Mouse (Mus musculus) c-Kit-positive CD71-positive TER-119-negative erythroid progenitor cells, embryonic 14.5 days (primary cell): ENCODE measurements around the gene Map2.

Source experiments
- DNase-seq: peaks from one replicate; pipeline ENCODE4 v3.0.0-alpha.2; 2013; ENCODE audit warnings: low read depth

Map2 gene

DNA sequence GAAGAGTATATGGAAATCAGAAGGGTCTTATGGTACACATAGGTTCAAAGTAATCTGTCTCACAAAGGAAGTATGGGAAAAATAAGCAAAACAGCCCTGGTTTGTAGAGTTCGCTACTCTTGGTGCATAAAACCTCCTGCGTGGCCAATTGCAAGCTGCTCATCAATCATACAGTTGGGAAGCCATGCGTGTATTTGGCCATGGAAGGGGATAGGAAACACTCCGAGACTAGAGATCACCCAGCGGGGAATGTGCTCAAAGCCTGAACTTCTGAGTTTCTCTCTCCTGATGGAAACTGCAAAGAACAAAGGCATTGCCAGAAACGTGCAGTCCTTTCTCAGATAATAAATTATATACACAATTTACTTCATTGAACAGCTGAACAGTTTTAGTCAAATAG, 124.3 kb downstream of the Map2 start:
- DNase-seq: no peak

DNA sequence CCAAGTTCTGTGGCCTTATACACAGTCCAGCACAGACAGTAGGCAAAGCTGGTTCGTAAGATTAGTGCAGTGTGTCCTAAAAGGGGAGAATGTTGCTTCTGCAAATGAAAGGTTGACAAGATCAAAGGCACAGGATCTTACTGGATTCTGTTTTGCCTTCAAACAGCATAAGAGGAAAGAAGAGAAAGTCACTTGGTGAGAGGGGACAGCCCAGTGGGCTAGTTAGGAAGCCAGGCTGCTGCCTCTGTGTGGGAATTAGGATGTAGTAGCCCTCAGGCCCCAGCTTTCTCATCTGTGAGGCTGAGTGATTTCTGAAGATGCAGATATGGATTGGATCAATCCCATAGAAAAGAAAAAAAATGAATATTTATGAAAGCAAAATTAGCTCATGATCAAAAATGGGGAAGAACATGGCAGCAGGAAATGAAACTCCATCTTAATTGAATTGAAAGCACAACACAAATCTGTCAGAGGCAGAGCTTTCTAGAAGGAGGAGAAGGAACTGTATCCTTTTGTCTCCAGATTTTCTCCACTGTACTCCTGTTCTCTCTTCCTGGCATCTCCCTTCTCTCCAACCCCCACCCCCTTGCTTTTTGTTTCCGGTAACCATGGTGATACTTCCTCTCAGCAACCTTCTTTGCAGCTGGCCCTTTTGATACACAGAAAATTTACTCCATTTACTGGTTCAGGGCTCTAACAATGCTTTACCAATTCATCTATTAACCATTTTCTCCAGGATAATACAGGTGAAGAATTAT, 145.5 kb downstream of the Map2 start:
- DNase-seq: no peak

DNA sequence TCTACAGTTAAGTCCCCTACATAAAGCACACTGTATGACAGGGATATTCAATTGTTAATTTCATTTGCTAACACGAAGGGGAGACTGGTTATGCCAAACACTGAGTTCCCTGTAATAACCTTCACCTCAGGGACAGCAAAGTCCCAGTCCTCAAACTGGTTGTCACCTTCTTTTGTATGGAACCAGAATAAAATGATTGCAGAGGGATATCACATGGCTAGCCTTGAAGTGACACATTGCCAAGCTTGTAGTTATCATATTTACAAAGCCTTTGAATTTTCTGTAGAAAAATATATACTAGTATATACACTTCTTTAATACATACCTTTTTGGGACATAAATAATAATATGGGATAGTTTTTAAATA, 146.0 kb downstream of the Map2 start:
- DNase-seq: no peak

GRCm38 (mm10) chr1:66321631-66322142, 146.6 kb downstream of the Map2 start:
- DNase-seq: no peak

- DNase-seq: no peak
Measured at GRCm38 (mm10) chr1:66323461-66323860, 148.4 kb downstream of the Map2 start.

GRCm38 (mm10) chr1:66324951-66325350, 149.9 kb downstream of the Map2 start:
- DNase-seq: no peak

GRCm38 (mm10) chr1:66328996-66329395, 153.9 kb downstream of the Map2 start:
- DNase-seq: no peak

- no peak for DNase-seq
Measured at GRCm38 (mm10) chr1:66329534-66329933, 154.5 kb downstream of the Map2 start.

DNA sequence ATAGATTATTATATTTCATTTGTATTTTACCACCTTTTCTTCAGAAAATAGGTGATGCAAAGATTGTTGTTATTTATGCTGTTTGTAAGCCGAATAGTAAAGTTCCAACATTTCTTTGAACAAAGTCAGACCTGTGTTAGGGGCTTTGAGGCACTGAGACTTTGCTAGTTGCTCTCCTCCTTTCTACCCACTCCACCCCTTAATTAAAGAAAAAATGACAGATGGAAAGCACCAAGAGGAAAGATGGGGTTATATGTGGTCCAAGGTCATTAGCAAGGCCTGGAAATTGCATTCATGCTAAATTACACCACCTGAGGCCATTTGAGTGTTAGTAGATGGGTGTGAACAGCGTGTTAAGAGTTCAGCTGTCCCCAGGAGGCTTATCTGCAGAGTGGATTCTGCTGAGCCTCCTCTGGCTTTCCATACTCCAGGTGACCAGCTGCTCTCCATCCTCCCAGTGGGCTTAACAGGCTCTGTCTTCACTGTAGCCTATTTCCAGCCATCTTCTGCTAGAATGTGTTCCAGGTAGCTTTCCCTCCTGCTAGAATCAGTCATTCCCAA, 160.7 kb downstream of the Map2 start:
- no peak for DNase-seq

GRCm38 (mm10) chr1:66339213-66339612, 164.1 kb downstream of the Map2 start:
- no peak for DNase-seq

DNA sequence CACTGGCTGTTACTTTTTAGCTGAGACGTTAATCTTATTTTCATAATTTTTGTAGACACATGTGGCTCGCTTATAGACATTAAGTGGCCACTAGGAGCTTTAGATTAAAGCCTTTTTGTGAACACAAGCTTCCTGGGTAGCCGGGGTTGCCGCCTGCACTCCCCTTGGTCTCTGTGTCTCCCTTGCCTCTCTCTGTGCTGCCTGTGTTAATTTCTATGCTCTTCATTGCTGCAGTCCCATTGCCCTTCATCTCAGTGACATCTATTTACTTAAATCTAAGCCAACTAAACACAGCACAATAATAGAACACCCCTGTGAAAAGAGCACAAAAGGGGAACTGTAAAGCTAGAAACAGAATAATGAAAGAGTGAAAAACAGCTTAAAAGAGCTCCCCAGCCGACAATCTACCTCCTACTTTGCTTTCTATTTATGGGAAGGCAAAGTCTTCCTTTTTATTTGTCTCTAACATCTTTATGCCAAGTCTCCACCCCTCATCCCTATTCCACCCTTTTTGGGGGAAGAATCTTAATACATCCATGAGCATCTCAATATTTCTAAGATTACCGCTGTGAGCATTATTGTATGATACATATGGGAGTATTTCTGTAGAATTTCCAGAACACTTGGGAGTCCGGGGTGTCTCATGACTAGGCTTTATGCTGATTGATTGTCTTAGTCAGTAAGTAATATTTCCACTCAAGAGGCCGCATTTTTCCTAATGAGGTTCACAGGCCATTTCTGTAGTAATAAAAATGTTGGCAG, 173.5 kb downstream of the Map2 start:
- no peak for DNase-seq

GRCm38 (mm10) chr1:66349166-66349835, 174.2 kb downstream of the Map2 start:
- DNase-seq: no peak

GRCm38 (mm10) chr1:66351366-66351765, 176.3 kb downstream of the Map2 start:
- no peak for DNase-seq

GRCm38 (mm10) chr1:66361799-66362198, 186.7 kb downstream of the Map2 start:
- no peak for DNase-seq

DNA sequence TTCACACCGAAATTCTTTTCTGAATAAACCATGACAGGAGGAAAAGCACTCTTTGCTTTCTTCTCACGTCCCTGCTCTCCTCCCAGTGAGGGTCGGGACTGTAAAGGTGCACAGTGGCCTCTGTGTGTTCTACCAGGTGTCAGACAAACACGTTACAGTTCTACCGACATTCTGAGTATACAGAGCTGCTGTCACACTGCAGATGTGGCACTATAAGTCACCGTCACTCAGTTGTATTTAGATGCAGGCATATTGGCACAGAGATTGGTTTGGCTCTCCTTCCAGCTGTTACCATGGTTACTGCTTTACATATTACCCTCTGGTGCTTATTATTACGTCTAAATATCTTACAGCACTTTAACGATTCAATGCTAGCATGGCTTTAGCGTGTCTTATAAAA, 188.2 kb downstream of the Map2 start:
- no peak for DNase-seq

GRCm38 (mm10) chr1:66364386-66364785, 189.3 kb downstream of the Map2 start:
- no peak for DNase-seq

DNA sequence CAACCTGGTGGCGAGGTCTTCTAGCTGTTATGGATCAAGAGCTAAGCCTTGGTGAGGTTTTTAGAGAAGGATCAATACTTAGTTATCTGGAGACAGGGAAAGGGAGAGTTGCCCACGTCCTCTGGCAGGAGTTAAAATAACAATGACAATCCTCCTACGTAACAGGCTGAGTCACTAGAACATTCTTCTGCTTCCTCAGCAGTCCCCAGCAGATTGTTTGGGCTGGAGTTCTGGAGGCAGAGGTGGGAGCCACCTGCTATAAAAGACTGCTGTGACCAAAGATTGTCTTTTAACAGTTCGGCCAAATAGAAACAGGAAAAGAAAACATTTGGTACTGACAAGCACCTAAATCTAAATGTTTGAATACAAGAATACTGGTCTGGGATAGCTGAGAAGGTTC, 190.5 kb downstream of the Map2 start:
- DNase-seq: no peak

- no peak for DNase-seq
Measured at GRCm38 (mm10) chr1:66369486-66369885, 194.4 kb downstream of the Map2 start.

DNA sequence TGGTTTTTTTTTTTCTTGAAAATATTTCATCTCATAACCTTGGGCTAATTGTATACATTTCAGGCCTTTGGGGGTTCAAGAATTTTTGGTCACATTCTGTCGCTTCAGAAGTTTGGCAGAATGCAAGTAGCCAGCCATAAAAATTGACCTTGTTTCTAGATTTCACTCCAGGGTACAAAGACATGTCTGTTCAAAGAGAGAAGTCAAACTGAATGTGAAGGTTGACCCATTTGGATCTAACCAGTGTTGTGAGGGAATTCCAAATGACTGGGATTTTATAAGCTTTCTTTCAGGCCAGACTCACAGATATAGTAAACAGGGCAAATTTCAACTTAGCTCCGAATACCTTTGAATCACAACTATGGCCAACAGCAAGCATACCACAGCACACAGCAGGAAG, 196.3 kb downstream of the Map2 start:
- DNase-seq: no peak

- no peak for DNase-seq
Measured at GRCm38 (mm10) chr1:66386321-66386720, 211.2 kb downstream of the Map2 start.

GRCm38 (mm10) chr1:66386751-66387452, 211.8 kb downstream of the Map2 start:
- no peak for DNase-seq

DNA sequence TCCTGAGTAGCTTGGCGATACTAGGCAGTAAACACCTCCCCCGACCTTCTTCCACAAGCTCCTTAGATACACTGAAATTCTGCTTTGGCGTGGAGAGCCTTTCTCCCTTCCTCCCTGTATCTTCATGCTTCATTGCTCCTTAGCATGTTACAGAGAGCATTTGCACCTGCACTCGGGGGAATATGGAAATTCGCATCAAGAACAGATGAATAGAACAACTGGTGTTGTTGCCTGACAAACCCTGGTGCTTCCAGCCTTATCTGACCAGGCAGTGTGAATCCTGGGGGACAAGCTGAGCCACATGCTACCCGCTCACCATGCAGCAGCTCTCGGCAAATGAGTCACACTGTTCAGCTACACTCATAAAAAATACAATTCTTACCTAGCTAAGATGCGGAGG, 213.5 kb downstream of the Map2 start:
- no peak for DNase-seq
